Mouse (Mus musculus) fibroblast of lung, adult 2 months (primary cell): ENCODE measurements at regions not wholly inside any gene's neighbourhood (a gene's known extent, or its start where the extent isn't known, plus 50 kb on each side); places are given as distances from the start of the nearest gene placed in this dataset.
A peak's percentile ranks its signal among the peaks of the same experiment; 100 is the strongest.

ENCODE experiments used
- DNase-seq: peaks from one replicate; pipeline ENCODE4 v3.0.0-alpha.2; 2011; ENCODE audit warnings: low read depth

- no peak for DNase-seq
Observed at GRCm38 (mm10) chr2:92544364-92545151, 54.9 kb upstream of the Chst1 start.

GRCm38 (mm10) chr2:92540841-92541240, 58.7 kb upstream of the Chst1 start:
- DNase-seq = no peak

- DNase-seq = no peak
Observed at GRCm38 (mm10) chr2:92531996-92532395, 67.5 kb upstream of the Chst1 start.

GRCm38 (mm10) chr2:92530677-92531076, 68.8 kb upstream of the Chst1 start:
- DNase-seq = no peak

GRCm38 (mm10) chr2:92529670-92530322, 69.5 kb upstream of the Slc35c1 start:
- DNase-seq = no peak

- peak; percentile 11 for DNase-seq
Observed at GRCm38 (mm10) chr2:92529071-92529641, 68.8 kb upstream of the Slc35c1 start.

GRCm38 (mm10) chr2:92528119-92528830, 67.9 kb upstream of the Slc35c1 start:
- no peak for DNase-seq

- DNase-seq = no peak
Observed at GRCm38 (mm10) chr2:92526676-92527395, 66.5 kb upstream of the Slc35c1 start.

- DNase-seq = no peak
Observed at GRCm38 (mm10) chr2:92525628-92526027, 65.3 kb upstream of the Slc35c1 start.

- no peak for DNase-seq
Observed at GRCm38 (mm10) chr2:92525062-92525623, 64.8 kb upstream of the Slc35c1 start.

GRCm38 (mm10) chr2:92524346-92524905, 64.1 kb upstream of the Slc35c1 start:
- no peak for DNase-seq

- no peak for DNase-seq
Observed at GRCm38 (mm10) chr2:92523321-92523895, 63.1 kb upstream of the Slc35c1 start.

- DNase-seq = no peak
Observed at GRCm38 (mm10) chr2:92521527-92521926, 61.2 kb upstream of the Slc35c1 start.

- DNase-seq = no peak
Observed at GRCm38 (mm10) chr2:92519396-92519795, 59.1 kb upstream of the Slc35c1 start.

GRCm38 (mm10) chr2:92518891-92519290, 58.6 kb upstream of the Slc35c1 start:
- no peak for DNase-seq

- no peak for DNase-seq
Observed at GRCm38 (mm10) chr2:92514961-92515360, 54.6 kb upstream of the Slc35c1 start.

GRCm38 (mm10) chr2:92511771-92512744, 51.7 kb upstream of the Slc35c1 start:
- no peak for DNase-seq
